Mouse (Mus musculus) megakaryocyte, embryonic 14.5 days (primary cell): ENCODE measurements around the gene Gm28043.

Experiments
- FLI1 ChIP-seq: IDR thresholded peaks from 2 replicates; pipeline ENCODE4 v1.6.1; 2012; ENCODE audit warnings: low read length, inconsistent platforms, mixed read lengths
- GATA1 ChIP-seq: IDR thresholded peaks from 3 replicates; pipeline ENCODE4 v1.6.1; 2012; ENCODE audit warnings: mixed read lengths, low read length, inconsistent platforms, borderline replicate concordance

DNA sequence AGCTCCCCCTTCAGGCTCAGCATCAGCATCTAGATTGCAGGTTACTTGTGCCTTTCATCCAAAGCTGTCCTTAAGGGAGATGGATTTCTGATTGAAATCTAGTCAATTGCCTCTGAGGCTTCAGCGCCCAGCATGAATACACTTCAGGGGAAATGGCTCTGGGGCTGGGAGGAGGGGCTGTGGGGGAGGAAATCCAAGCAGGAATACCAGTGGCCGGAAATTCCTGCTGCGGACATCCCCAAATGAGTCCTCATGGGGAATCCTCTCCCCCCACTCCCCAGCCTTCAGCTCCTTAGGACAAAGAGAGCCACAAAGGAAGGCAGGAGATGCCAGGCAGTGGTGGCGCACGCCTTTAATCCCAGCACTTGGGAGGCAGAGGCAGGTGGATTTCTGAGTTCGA is 132.8 kb downstream of the Gm28043 start:
- TF ChIP-seq FLI1 (no peak), GATA1 (no peak)
